Mouse (Mus musculus) limb, embryonic 14.5 days (tissue): ENCODE measurements around the gene Gm20388. TPM values are rescaled to one million over a fixed set of nuclear protein-coding genes. Genes with fewer than 3 reads are reported as not detected.

Source experiments
- ATAC-seq: fragments of 200-750 bp; cut with Nextera tagmentation; 2 replicates; pipeline ENCODE4 v1.8.0; 2017; ENCODE audit warnings: low read depth, moderate number of reproducible peaks, moderate TSS enrichment; ENCODE audit not compliant: low FRiP score
- DNase-seq: peaks from one replicate; pipeline ENCODE4 v3.0.0-alpha.2; 2015; ENCODE audit warnings: low spot score
- H3K27ac ChIP-seq: fragments of 300-500 bp; sonication (generic); replicated peaks from 2 replicates; pipeline ENCODE4 v1.5.1; 2014; ENCODE audit warnings: low read depth, mild to moderate bottlenecking, low read length, moderate library complexity, mixed read lengths
- H3K27me3 ChIP-seq: fragments of 300-500 bp; sonication (generic); 2 replicates; pipeline ENCODE4 v1.6.1; 2014; ENCODE audit warnings: low read length, mixed read lengths; ENCODE audit not compliant: control insufficient read depth, insufficient read depth
- H3K36me3 ChIP-seq: fragments of 300-500 bp; sonication (generic); 2 replicates; pipeline ENCODE4 v1.6.1; 2014; ENCODE audit warnings: mild to moderate bottlenecking, low read length, moderate library complexity, mixed read lengths; ENCODE audit not compliant: control insufficient read depth, insufficient read depth
- H3K4me1 ChIP-seq: fragments of 300-500 bp; sonication (generic); 2 replicates; pipeline ENCODE4 v1.6.1; 2014; ENCODE audit warnings: antibody characterized with exemption, low read length, mixed read lengths; ENCODE audit not compliant: control insufficient read depth, insufficient read depth
- H3K4me2 ChIP-seq: fragments of 300-500 bp; sonication (generic); replicated peaks from 2 replicates; pipeline ENCODE4 v1.6.1; 2014; ENCODE audit warnings: low read depth, mild to moderate bottlenecking, low read length, moderate library complexity; ENCODE audit not compliant: severe bottlenecking
- H3K4me3 ChIP-seq: fragments of 300-500 bp; sonication (generic); replicated peaks from 2 replicates; pipeline ENCODE4 v1.5.1; 2014; ENCODE audit warnings: low read length
- H3K9ac ChIP-seq: fragments of 300-500 bp; sonication (generic); 2 replicates; pipeline ENCODE4 v1.6.1; 2014; ENCODE audit warnings: mild to moderate bottlenecking, low read depth, low read length, moderate library complexity; ENCODE audit not compliant: severe bottlenecking
- H3K9me3 ChIP-seq: fragments of 300-500 bp; sonication (generic); 2 replicates; pipeline ENCODE4 v1.6.1; 2016; ENCODE audit warnings: low read length; ENCODE audit not compliant: control insufficient read depth
- POLR2A ChIP-seq: fragments of 200-500 bp; IDR thresholded peaks from 2 replicates; pipeline ENCODE4 v1.8.0; 2012; ENCODE audit warnings: inconsistent platforms, mild to moderate bottlenecking, moderate library complexity, borderline replicate concordance; ENCODE audit not compliant: insufficient read depth, insufficient read length; ENCODE audit errors: extremely low read depth
- WGBS: fragments of 180-500 bp; shearing (Covaris S2); extraction: QIAGEN DNeasy Blood & Tissue Kit; methylation state at CpG from one replicate; pipeline ENCODE4 v1.1.7; 2014; 5-methylcytosine and 5-hydroxymethylcytosine counted together
- polyA plus RNA-seq, 2 experiments: library from polyadenylated mRNA; depleted of rRNA in 1 of 2; stranded (reverse) in 1 of 2; unstranded in 1 of 2; fragments of >200 nt; fragmentation: Nextera tagmentation in 1 of 2; extraction: Ambion mirVana in 1 of 2; gene quantifications; 2 replicates each; pipeline versions ENCODE4 v1.2.1 to v1.2.3; 2012 to 2014

Gene Gm20388
- polyA plus RNA-seq, 2 experiments, result 1.9 to 49.9 TPM

DNA sequence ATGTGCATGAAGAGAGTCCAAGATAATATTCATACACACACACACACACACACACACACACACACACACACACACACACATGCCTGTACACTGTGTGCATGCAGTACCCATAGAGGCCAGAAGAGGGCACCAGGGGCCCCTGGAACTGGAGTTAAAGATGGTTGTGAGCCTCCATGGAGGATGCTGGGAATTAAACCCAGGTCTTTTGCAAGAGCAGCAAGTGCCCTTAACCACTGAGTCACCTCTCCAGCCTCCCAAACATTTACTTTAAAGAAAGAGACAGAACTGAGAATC lies 787.3 kb downstream of the Gm20388 start:
- Histone ChIP-seq H3K27me3 (no peaks in the 10 kb centered on the region), H3K4me1 (peaks cover 6% of the 10 kb centered on the region; the same call in 1 of the 2 replicates), H3K4me3 (no peak overlapping the region), H3K9ac (no peak overlapping the region), H3K4me2 (no peak overlapping the region), H3K27ac (no peak overlapping the region), H3K9me3 (no peaks in the 10 kb centered on the region), H3K36me3 (no peaks in the 10 kb centered on the region)
- no peak for TF ChIP-seq POLR2A
- ATAC-seq (no peak), DNase-seq (no peak)

DNA sequence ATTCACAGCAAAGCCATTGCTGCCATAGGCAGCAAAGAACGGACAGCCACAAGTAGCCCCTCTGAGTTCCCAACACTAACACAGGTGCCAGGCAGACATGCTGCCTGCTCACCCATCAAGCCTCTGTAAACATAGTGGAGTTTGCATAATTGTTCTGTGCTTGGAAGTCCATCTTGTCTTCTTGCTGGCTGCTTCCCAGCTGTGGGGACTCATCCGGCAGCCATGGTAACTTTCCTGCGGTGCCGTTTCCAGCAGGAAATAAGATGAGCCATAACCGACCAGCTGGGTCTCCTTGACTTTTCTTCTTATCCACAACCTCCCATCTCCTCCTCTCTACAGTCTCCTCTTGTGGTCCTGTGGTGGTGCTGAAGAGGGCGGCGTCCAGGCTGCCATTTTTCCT lies 787.8 kb downstream of the Gm20388 start:
- ATAC-seq, result no peak
- 91% methylated on average over 7 of the region's 7 CpGs for WGBS

DNA sequence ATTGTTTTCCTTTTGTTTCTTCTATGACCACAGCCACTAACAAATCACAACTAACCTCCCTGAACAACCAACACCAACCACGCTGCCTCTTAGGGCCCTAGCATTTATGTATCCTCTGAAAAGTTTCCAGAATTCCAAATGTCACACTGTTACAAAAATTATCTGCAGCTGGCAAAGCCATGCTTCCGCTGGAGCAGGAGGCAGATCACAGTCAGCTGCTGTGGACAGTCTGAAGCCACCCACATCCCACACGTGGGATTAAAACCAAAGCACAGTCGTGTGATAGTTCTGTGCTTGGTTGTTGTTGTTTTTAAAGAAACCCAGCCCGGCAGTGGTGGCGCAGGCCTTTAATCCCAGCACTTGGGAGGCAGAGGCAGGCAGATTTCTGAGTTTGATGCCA lies 788.4 kb downstream of the Gm20388 start:
- Histone ChIP-seq H3K4me1 (peaks cover 3% of the 10 kb centered on the region; the same call in 1 of the 2 replicates), H3K4me2 (no peak overlapping the region), H3K27me3 (no peaks in the 10 kb centered on the region), H3K36me3 (no peaks in the 10 kb centered on the region), H3K4me3 (no peak overlapping the region), H3K9me3 (no peaks in the 10 kb centered on the region), H3K27ac (no peak overlapping the region), H3K9ac (no peak overlapping the region)
- DNase-seq (no peak), ATAC-seq (no peak)
- no peak for TF ChIP-seq POLR2A
- WGBS, result 66% methylated on average over 6 of the region's 6 CpGs

More for the DNA sequence above, 787.8 kb downstream of the Gm20388 start:
- H3K36me3 ChIP-seq, result no peaks in the 10 kb centered on the region
- no peaks in the 10 kb centered on the region for H3K9me3 ChIP-seq
- no peak overlapping the region for H3K4me2 ChIP-seq
- TF ChIP-seq POLR2A, result no peak
- no peak overlapping the region for H3K27ac ChIP-seq
- H3K4me3 ChIP-seq, result no peak overlapping the region
- no peaks in the 10 kb centered on the region for H3K27me3 ChIP-seq
- H3K4me1 ChIP-seq, result peaks cover 6% of the 10 kb centered on the region; the same call in 1 of the 2 replicates
- DNase-seq, result no peak
- no peak overlapping the region for H3K9ac ChIP-seq

DNA sequence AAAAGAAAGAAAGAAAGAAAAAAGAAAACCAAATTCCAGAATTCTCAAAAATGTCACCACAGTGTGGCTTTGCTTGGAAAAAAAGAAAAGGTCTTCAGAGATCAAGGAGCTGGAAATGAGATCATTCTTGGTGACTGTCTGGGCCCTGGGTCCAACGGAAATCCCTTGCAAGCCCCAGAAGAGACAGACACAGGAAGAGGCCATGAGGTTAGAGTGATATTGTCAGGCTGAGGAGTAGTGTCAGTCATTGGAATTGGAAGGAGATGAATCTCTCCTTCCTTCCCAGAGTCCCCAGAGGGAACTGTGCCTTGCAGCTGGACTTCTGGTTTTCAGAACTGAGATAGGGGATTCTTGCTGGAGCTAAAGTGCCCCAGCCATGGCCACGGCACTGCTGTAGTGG lies 788.9 kb downstream of the Gm20388 start:
- no peaks in the 10 kb centered on the region for H3K4me1 ChIP-seq
- no peak for TF ChIP-seq POLR2A
- H3K9me3 ChIP-seq, result no peaks in the 10 kb centered on the region
- no peak overlapping the region for H3K9ac ChIP-seq
- H3K4me3 ChIP-seq, result no peak overlapping the region
- DNase-seq (no peak), ATAC-seq (no peak)
- H3K36me3 ChIP-seq, result no peaks in the 10 kb centered on the region
- H3K4me2 ChIP-seq, result no peak overlapping the region
- H3K27me3 ChIP-seq, result no peaks in the 10 kb centered on the region
- WGBS, result 67% methylated on average over 2 of the region's 2 CpGs
- H3K27ac ChIP-seq, result no peak overlapping the region

DNA sequence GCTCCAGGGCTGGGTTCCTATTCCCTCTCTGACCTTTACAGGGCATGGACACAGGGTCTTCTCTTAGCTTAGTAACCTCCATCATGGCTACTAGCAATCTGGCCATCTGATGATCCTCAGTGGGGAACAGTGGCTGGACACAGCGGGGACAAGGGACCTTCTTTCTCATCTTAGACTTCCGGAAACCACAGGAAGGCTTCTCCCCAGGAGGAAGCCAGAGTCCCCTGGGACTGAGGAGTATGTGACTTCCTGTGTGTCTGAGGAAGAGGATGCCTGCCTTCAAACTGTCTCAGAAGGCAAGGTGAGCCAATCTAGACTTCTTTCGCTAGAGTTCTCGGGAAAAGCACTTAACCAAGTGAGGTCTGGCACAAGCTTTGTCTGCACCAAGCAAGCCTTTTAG lies 789.4 kb downstream of the Gm20388 start:
- ATAC-seq, result no peak
- 80% methylated on average over 4 of the region's 4 CpGs for WGBS

More for the DNA sequence above, 789.4 kb downstream of the Gm20388 start:
- Histone ChIP-seq H3K4me2 (no peak overlapping the region), H3K9me3 (no peaks in the 10 kb centered on the region), H3K27ac (no peak overlapping the region), H3K27me3 (no peaks in the 10 kb centered on the region), H3K9ac (no peak overlapping the region), H3K4me1 (no peaks in the 10 kb centered on the region), H3K4me3 (no peak overlapping the region), H3K36me3 (no peaks in the 10 kb centered on the region)
- TF ChIP-seq POLR2A, result no peak
- DNase-seq, result no peak
